Mouse (Mus musculus) activated CD4-positive, CD25-positive, alpha-beta regulatory T cell, adult 9 weeks (primary cell): Measurements from ENCODE around the gene Smarca2. TPM values are rescaled to one million over a fixed set of nuclear protein-coding genes. Genes with fewer than 3 reads are reported as not detected.

Source experiments
- polyA plus RNA-seq: library from polyadenylated mRNA; unstranded; fragments of 100-300 nt; shearing (Covaris generic); gene quantifications from one replicate; pipeline ENCODE4 v1.2.1, GENCODE M21; 2017

The Smarca2 gene
- 44.9 TPM for polyA plus RNA-seq

GRCm38 (mm10) chr19:26604755-26605300 lies at the start of gene Smarca2:
Gene Smarca2 (plus strand): TSS chr19:26605050.

